Mouse (Mus musculus) lung, postnatal 0 days (tissue): ENCODE data around the gene Zfp3.

Experiments used
- CTCF ChIP-seq: IDR thresholded peaks from 2 replicates; pipeline ENCODE4 v1.5.1; 2016; ENCODE audit warnings: antibody characterized with exemption, mild to moderate bottlenecking
- EP300 ChIP-seq: IDR thresholded peaks from 2 replicates; pipeline ENCODE4 v1.6.1; 2016; ENCODE audit warnings: antibody characterized with exemption, mild to moderate bottlenecking, control low read depth

DNA sequence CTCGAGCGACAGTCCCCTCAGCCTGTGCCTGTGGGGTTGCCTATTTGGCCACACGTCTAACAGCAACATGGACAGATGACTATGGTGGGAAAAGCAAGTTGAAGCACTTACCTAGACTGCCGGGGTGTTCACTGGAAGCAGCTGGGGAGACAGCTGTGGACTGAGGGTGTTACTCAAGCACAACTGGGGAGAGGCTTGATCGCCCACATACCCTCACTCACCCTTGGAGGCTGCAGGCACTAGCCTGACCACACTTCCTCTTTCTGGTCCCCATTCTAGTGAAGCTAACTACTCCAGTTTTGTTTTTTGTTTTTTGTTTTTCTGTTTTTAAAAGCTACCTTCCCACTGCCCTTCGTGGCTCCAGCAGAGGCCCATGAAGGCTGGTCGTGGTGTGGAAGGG is 48.4 kb downstream of the Zfp3 start, which contains the start of gene Scimp:
- no peak for TF ChIP-seq CTCF
- TF ChIP-seq EP300: no peak
